Mouse (Mus musculus): ENCODE data around the gene Lyar. TPM values are rescaled to one million over a fixed set of nuclear protein-coding genes. Genes with fewer than 3 reads are reported as not detected.

Gene Lyar
- 10 to 100 TPM in 11 of 26 experiments, 1 to 10 TPM in 15; 1.9 to 15.7 (median 9.6) TPM for total RNA-seq (2018; cell fraction: chromatin; rRNA removed)
- 10 to 100 TPM in 22 of 26 experiments, 1 to 10 TPM in 4; 8.4 to 16.3 (median 11.4) TPM for total RNA-seq (2018; cell fraction: cytosol; rRNA removed)
- 10 to 100 TPM in 3 of 26 experiments, 1 to 10 TPM in 23; 2.9 to 18.3 (median 6.4) TPM for total RNA-seq (2018; cell fraction: nucleus; rRNA removed)
- polyA plus RNA-seq (2018), result 8.1 to 30.2 TPM (median 28.9 TPM) in 3 replicates

- under 1% methylated on average over 54 of the region's 55 CpGs for WGBS (ENCODE audit: missing documents)
- Histone ChIP-seq H3K4me3 (ENCODE audit: inconsistent target) (peak within 1 kb of the TSS; percentile 92), H3K36me3 (ENCODE audit: inconsistent target) (peaks cover 4% of the 10 kb centered on the region; the same call in 1 of the 2 replicates), H3K79me2 (ENCODE audit: inconsistent target) (peaks cover 57% of the 10 kb centered on the region), H3K27ac (peak within 1 kb of the TSS; percentile 22; the same call in 1 of the 2 replicates)
Observed at GRCm38 (mm10) chr5:38220328-38220912, at the start of gene Lyar, which contains the start of gene Zbtb49. Lyar (plus strand) TSS chr5:38220470. Zbtb49 (minus strand) TSS chr5:38220457.

DNA sequence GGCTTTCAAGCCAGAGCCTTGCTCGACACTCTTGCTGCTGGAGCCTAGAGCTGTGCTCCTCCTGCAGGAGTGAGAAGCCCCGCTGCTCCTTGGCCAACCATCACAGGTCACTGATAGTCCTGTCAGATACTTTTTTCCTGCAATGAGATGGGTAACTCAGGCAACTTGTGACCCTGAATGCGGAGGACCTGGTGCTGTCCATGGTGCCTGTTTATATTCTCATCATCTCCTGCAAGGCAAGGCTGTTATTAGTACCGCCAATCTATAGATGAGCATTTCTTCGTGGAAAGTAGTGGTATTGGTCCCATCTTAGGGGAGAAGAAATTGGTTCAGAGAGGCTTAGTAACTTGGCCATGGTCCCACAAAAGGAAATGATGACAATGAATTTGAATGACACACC lies 46.5 kb upstream of the Lyar start:
- no peaks in the 10 kb centered on the region for H3K79me2 ChIP-seq (ENCODE audit: inconsistent target)
- no peak overlapping the region for H3K4me3 ChIP-seq (ENCODE audit: inconsistent target)
- no peak overlapping the region for H3K27ac ChIP-seq
- H3K36me3 ChIP-seq (ENCODE audit: inconsistent target), result no peaks in the 10 kb centered on the region
- 47% methylated on average over 5 of the region's 5 CpGs for WGBS (ENCODE audit: missing documents)

DNA sequence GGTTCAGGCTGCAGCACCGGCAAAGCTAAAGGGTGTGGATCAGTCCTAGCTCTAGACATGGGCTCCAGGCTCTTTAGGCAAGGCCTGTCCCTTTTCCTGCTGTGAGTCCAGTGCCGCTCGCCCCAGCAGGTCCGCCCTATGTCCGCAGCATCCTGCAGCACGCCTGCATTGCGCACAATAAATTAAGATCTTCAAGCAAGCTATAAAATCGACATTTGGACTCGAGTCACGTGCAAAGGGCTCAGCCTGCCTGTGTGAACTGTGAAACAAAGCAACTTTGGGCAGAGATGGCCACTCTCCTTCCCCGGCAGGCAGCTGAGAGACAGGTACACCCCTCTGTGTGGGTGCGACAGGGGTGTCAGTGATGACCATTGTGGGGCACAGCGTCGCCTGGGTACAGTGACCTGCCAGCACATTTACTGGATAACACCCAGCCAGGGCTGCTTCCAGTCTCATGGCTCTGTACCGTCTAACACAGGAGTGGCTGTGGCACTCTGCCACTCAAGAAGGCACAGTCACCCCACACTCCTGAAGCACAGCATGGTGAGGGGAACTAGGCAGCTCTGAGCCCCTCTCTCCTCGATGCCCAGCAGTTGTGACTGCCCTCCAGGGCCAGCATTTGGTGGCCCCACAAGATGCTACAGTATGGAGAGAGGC lies 45.9 kb upstream of the Lyar start:
- Histone ChIP-seq H3K4me3 (ENCODE audit: inconsistent target) (no peak overlapping the region), H3K79me2 (ENCODE audit: inconsistent target) (no peaks in the 10 kb centered on the region), H3K36me3 (ENCODE audit: inconsistent target) (no peaks in the 10 kb centered on the region), H3K27ac (no peak overlapping the region)
- 84% methylated on average over 14 of the region's 16 CpGs for WGBS (ENCODE audit: missing documents)

DNA sequence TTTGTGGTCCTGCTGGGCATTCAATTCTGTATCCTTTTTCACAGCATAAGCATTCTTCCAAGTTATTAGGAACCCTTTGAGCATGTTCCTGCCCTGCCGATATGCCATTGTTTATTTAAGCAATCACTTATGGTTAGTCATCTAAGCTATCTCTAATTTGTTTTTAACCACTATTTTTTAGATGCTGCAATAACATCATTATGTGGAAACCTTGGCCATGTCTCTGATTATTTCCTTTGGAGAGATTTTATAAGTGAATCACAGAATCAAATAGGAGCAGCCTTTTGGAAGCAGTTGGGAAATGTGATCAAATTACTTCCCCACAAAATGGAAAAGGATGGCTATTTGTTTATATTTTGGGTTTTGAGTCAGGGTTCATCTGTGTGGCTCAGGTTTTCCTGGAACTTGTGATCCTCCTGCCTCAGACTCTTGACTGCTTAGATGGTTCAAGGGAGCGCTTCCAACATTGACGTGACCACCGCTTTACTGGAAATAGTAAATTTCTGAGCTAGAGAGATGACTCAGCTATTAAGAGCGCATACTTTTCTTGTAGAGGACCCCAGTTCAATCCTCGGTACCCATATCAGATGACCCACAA lies 35.5 kb upstream of the Lyar start:
- Histone ChIP-seq H3K79me2 (ENCODE audit: inconsistent target) (no peaks in the 10 kb centered on the region), H3K4me3 (ENCODE audit: inconsistent target) (no peak overlapping the region), H3K36me3 (ENCODE audit: inconsistent target) (no peaks in the 10 kb centered on the region), H3K27ac (no peak overlapping the region)
- 85% methylated on average over 6 of the region's 6 CpGs for WGBS (ENCODE audit: missing documents)

GRCm38 (mm10) chr5:38187006-38187405 lies 33.3 kb upstream of the Lyar start:
- Histone ChIP-seq H3K27ac (no peak overlapping the region), H3K36me3 (ENCODE audit: inconsistent target) (no peaks in the 10 kb centered on the region), H3K4me3 (ENCODE audit: inconsistent target) (no peak overlapping the region), H3K79me2 (ENCODE audit: inconsistent target) (no peaks in the 10 kb centered on the region)
- WGBS (ENCODE audit: missing documents), result 95% methylated on average over 2 of the region's 2 CpGs

GRCm38 (mm10) chr5:38190907-38191306 lies 29.4 kb upstream of the Lyar start:
- no peak overlapping the region for H3K4me3 ChIP-seq (ENCODE audit: inconsistent target)
- no peaks in the 10 kb centered on the region for H3K79me2 ChIP-seq (ENCODE audit: inconsistent target)
- no peaks in the 10 kb centered on the region for H3K36me3 ChIP-seq (ENCODE audit: inconsistent target)
- H3K27ac ChIP-seq, result no peak overlapping the region
- WGBS (ENCODE audit: missing documents), result 96% methylated on average over 3 of the region's 3 CpGs

GRCm38 (mm10) chr5:38194946-38195345 lies 25.3 kb upstream of the Lyar start:
- Histone ChIP-seq H3K79me2 (ENCODE audit: inconsistent target) (no peaks in the 10 kb centered on the region), H3K36me3 (ENCODE audit: inconsistent target) (no peaks in the 10 kb centered on the region), H3K4me3 (ENCODE audit: inconsistent target) (no peak overlapping the region), H3K27ac (no peak overlapping the region)
- 57% methylated on average over 2 of the region's 2 CpGs for WGBS (ENCODE audit: missing documents)

GRCm38 (mm10) chr5:38195941-38196340 lies 24.3 kb upstream of the Lyar start:
- Histone ChIP-seq H3K79me2 (ENCODE audit: inconsistent target) (no peaks in the 10 kb centered on the region), H3K4me3 (ENCODE audit: inconsistent target) (no peak overlapping the region), H3K27ac (no peak overlapping the region), H3K36me3 (ENCODE audit: inconsistent target) (peaks cover 5% of the 10 kb centered on the region; the same call in 1 of the 2 replicates)

- H3K4me3 ChIP-seq (ENCODE audit: inconsistent target), result no peak overlapping the region
- no peaks in the 10 kb centered on the region for H3K79me2 ChIP-seq (ENCODE audit: inconsistent target)
- no peak overlapping the region for H3K27ac ChIP-seq
- WGBS (ENCODE audit: missing documents), result 82% methylated on average over 5 of the region's 5 CpGs
- peaks cover 14% of the 10 kb centered on the region; the same call in 1 of the 2 replicates for H3K36me3 ChIP-seq (ENCODE audit: inconsistent target)
Observed at GRCm38 (mm10) chr5:38196821-38197481, 23.3 kb upstream of the Lyar start.

GRCm38 (mm10) chr5:38197482-38197823 lies 22.8 kb upstream of the Lyar start:
- Histone ChIP-seq H3K4me3 (ENCODE audit: inconsistent target) (no peak overlapping the region), H3K79me2 (ENCODE audit: inconsistent target) (no peaks in the 10 kb centered on the region), H3K27ac (no peak overlapping the region), H3K36me3 (ENCODE audit: inconsistent target) (peaks cover 19% of the 10 kb centered on the region; the same call in 1 of the 2 replicates)
- 35% methylated on average over 7 of the region's 7 CpGs for WGBS (ENCODE audit: missing documents)

DNA sequence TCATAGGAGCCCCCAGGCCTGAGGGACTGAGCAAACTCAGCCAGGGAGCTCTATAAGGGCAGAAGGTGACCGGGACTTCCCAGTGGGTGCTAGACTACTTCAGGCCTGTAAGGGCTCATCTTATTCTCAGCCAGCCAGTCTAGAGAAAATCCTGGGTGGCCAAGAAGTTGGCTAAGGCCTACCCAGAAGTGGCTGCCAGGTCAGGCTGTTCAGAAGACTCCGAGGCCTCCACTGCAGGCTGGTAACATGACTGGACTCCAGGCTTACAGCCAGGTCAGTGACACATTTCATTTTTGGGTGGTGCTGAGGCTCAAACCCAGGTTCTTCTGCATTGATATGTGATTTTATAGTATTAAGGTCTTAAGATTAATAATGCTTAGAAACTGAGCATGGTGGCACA lies 20.6 kb upstream of the Lyar start:
- no peak overlapping the region for H3K27ac ChIP-seq
- H3K4me3 ChIP-seq (ENCODE audit: inconsistent target), result no peak overlapping the region
- H3K36me3 ChIP-seq (ENCODE audit: inconsistent target), result peaks cover 41% of the 10 kb centered on the region; the same call in 1 of the 2 replicates
- 94% methylated on average over 2 of the region's 2 CpGs for WGBS (ENCODE audit: missing documents)
- H3K79me2 ChIP-seq (ENCODE audit: inconsistent target), result no peaks in the 10 kb centered on the region

DNA sequence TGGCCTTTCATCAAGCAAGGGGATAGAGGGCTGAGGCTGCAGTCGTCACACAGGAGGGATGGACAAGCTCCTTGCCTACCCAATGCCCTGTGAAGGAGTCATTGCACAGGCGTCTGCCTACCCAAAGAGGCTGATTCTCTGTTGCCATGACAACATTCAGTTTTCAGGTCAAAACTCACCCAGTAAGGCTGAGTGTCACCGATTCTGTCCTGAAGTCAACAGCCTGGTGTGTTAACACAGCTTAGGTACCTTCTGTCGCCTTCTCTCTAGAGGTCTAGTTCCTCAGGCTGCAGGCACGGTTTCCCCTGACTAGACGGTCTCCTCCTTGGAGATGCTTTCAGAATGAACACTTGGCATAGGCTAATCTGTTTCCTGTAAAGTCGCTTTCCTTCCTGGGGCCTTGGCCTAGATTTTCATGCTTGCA lies 15.0 kb upstream of the Lyar start:
- Histone ChIP-seq H3K27ac (no peak overlapping the region), H3K36me3 (ENCODE audit: inconsistent target) (peaks cover 49% of the 10 kb centered on the region; the same call in 1 of the 2 replicates), H3K79me2 (ENCODE audit: inconsistent target) (no peaks in the 10 kb centered on the region), H3K4me3 (ENCODE audit: inconsistent target) (no peak overlapping the region)
- WGBS (ENCODE audit: missing documents), result 89% methylated on average over 7 of the region's 7 CpGs

- 66% methylated on average over 8 of the region's 8 CpGs for WGBS (ENCODE audit: missing documents)
- no peak overlapping the region for H3K4me3 ChIP-seq (ENCODE audit: inconsistent target)
Observed at GRCm38 (mm10) chr5:38208985-38209384, 11.3 kb upstream of the Lyar start.

GRCm38 (mm10) chr5:38211691-38212090 lies 8.6 kb upstream of the Lyar start:
- WGBS (ENCODE audit: missing documents), result 51% methylated on average over 8 of the region's 8 CpGs
- no peaks in the 10 kb centered on the region; the same call in 1 of the 2 replicates for H3K79me2 ChIP-seq (ENCODE audit: inconsistent target)
- peaks cover 36% of the 10 kb centered on the region for H3K36me3 ChIP-seq (ENCODE audit: inconsistent target)
- no peak overlapping the region for H3K27ac ChIP-seq
- H3K4me3 ChIP-seq (ENCODE audit: inconsistent target), result no peak overlapping the region

More at GRCm38 (mm10) chr5:38208985-38209384, 11.3 kb upstream of the Lyar start:
- H3K79me2 ChIP-seq (ENCODE audit: inconsistent target), result no peaks in the 10 kb centered on the region
- no peak overlapping the region for H3K27ac ChIP-seq
- peaks cover 34% of the 10 kb centered on the region for H3K36me3 ChIP-seq (ENCODE audit: inconsistent target)

Data from macrophage (primary cell).